Mouse (Mus musculus) neural tube, embryonic 13.5 days (tissue): Measurements from ENCODE around the gene Otogl. TPM values are rescaled to one million over a fixed set of nuclear protein-coding genes. Genes with fewer than 3 reads are reported as not detected.

ENCODE experiments used
- ATAC-seq: fragments of 200-750 bp; cut with Nextera tagmentation; 2 replicates; pipeline ENCODE4 v1.8.0; 2017; ENCODE audit warnings: low read depth, mild to moderate bottlenecking, moderate TSS enrichment, moderate library complexity
- H3K27ac ChIP-seq: fragments of 300-500 bp; sonication (generic); replicated peaks from 2 replicates; pipeline ENCODE4 v1.5.1; 2015; ENCODE audit warnings: moderate library complexity, mild to moderate bottlenecking, inconsistent platforms
- H3K27me3 ChIP-seq: fragments of 300-500 bp; sonication (generic); 2 replicates; pipeline ENCODE4 v1.6.1; 2015; ENCODE audit warnings: mild to moderate bottlenecking, inconsistent platforms
- H3K36me3 ChIP-seq: fragments of 300-500 bp; sonication (generic); 2 replicates; pipeline ENCODE4 v1.6.1; 2015; ENCODE audit warnings: mild to moderate bottlenecking, inconsistent platforms
- H3K4me1 ChIP-seq: fragments of 300-500 bp; sonication (generic); replicated peaks from 2 replicates; pipeline ENCODE4 v1.6.1; 2015; ENCODE audit warnings: inconsistent platforms
- H3K4me2 ChIP-seq: fragments of 300-500 bp; sonication (generic); 2 replicates; pipeline ENCODE4 v1.6.1; 2015; ENCODE audit warnings: inconsistent platforms, mild to moderate bottlenecking, moderate library complexity
- H3K4me3 ChIP-seq: fragments of 300-500 bp; sonication (generic); 2 replicates; pipeline ENCODE4 v1.5.1; 2015; ENCODE audit warnings: mild to moderate bottlenecking, inconsistent platforms
- H3K9ac ChIP-seq: fragments of 300-500 bp; sonication (generic); 2 replicates; pipeline ENCODE4 v1.6.1; 2015; ENCODE audit warnings: moderate library complexity, mild to moderate bottlenecking, inconsistent platforms
- H3K9me3 ChIP-seq: fragments of 300-500 bp; sonication (generic); 2 replicates; pipeline ENCODE4 v1.6.1; 2016; ENCODE audit warnings: inconsistent platforms
- WGBS: fragments of 180-500 bp; shearing (Covaris S2); methylation state at CpG from one replicate; pipeline ENCODE4 v1.1.7; 2015; 5-methylcytosine and 5-hydroxymethylcytosine counted together
- polyA plus RNA-seq: library from polyadenylated mRNA; unstranded; fragments of >200 nt; fragmentation: Nextera tagmentation; extraction: Ambion mirVana; gene quantifications from 2 replicates; pipeline ENCODE4 v1.2.1, GENCODE M21; 2015

Otogl gene
- polyA plus RNA-seq, 1 experiment from 2014 or later, result not detected

- Histone ChIP-seq H3K36me3 (no peaks in the 10 kb centered on the region), H3K4me2 (no peak overlapping the region), H3K9ac (no peak overlapping the region), H3K27me3 (no peaks in the 10 kb centered on the region), H3K27ac (no peak overlapping the region), H3K9me3 (no peaks in the 10 kb centered on the region), H3K4me3 (no peak overlapping the region), H3K4me1 (no peaks in the 10 kb centered on the region)
- ATAC-seq, result no peak
- 81% methylated on average over 2 of the region's 2 CpGs for WGBS
Observed at GRCm38 (mm10) chr10:107779548-107779947, 132.4 kb downstream of the Otogl start.

- ATAC-seq, result no peak
- 78% methylated on average over 1 of the region's 1 CpGs for WGBS
- Histone ChIP-seq H3K9ac (no peak overlapping the region), H3K27ac (no peak overlapping the region), H3K9me3 (no peaks in the 10 kb centered on the region), H3K27me3 (no peaks in the 10 kb centered on the region), H3K36me3 (no peaks in the 10 kb centered on the region), H3K4me1 (no peaks in the 10 kb centered on the region), H3K4me3 (no peak overlapping the region), H3K4me2 (no peak overlapping the region)
Observed at GRCm38 (mm10) chr10:107759624-107760023, 152.3 kb downstream of the Otogl start.

- Histone ChIP-seq H3K4me2 (no peak overlapping the region), H3K4me3 (no peak overlapping the region), H3K27ac (no peak overlapping the region), H3K9ac (no peak overlapping the region), H3K4me1 (peaks cover 13% of the 10 kb centered on the region; the same call in 1 of the 2 replicates), H3K27me3 (no peaks in the 10 kb centered on the region), H3K9me3 (no peaks in the 10 kb centered on the region), H3K36me3 (no peaks in the 10 kb centered on the region)
- no peak for ATAC-seq
- WGBS, result 96% methylated on average over 3 of the region's 3 CpGs
Observed at GRCm38 (mm10) chr10:107753471-107753870, 158.5 kb downstream of the Otogl start.

DNA sequence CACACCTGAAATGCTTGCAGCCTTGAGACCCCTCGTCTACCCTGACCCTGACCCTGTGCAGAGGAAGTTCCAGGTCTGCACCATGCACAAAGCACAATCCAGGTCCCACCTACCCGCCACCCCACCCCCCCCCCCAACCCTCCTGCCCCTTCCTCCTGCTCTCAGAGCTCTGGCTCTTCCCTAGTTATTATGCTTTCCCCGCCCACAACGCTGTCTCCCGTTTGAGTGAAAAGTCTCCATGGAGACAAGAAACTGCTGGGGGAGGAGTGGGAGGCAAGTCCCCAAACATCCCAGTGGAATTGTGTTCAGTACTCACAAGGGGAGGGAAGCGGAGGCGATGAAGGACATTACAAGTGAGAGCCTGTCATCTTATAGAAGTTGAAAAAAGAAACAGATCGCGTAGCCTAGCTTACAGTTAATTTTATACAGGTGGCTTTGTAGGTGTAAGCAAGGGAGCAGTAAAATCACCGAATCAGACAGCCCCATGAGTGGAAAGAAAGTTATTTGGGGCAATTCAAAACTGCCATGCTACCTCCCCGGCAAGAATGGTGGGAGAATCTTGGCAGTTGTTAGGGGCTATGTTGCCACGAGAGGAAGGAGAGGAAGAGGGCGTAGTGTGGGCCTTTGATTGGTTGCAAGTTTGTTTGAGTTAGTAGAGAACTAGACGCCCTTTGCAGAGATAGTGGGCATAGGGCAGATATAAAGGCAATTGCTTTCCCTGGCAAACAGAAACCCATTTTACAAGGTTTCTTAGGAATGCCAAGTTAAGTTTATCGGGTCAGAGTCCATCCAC, 159.4 kb downstream of the Otogl start:
- Histone ChIP-seq H3K4me3 (no peak overlapping the region), H3K9me3 (no peaks in the 10 kb centered on the region), H3K36me3 (no peaks in the 10 kb centered on the region), H3K27me3 (no peaks in the 10 kb centered on the region), H3K4me1 (peaks cover 13% of the 10 kb centered on the region; the same call in 1 of the 2 replicates), H3K9ac (no peak overlapping the region), H3K27ac (no peak overlapping the region), H3K4me2 (peak overlapping the region; percentile 43)
- WGBS, result 21% methylated on average over 15 of the region's 15 CpGs
- ATAC-seq, result peak; percentile 79

- Histone ChIP-seq H3K9me3 (no peaks in the 10 kb centered on the region), H3K27ac (no peak overlapping the region), H3K4me2 (peak overlapping the region; percentile 43), H3K9ac (no peak overlapping the region), H3K4me1 (peaks cover 14% of the 10 kb centered on the region), H3K4me3 (no peak overlapping the region), H3K36me3 (no peaks in the 10 kb centered on the region), H3K27me3 (no peaks in the 10 kb centered on the region)
- no peak; the same call in 1 of the 2 replicates for ATAC-seq
- WGBS, result 41% methylated on average over 6 of the region's 6 CpGs
Observed at GRCm38 (mm10) chr10:107751944-107752343, 160.0 kb downstream of the Otogl start.

DNA sequence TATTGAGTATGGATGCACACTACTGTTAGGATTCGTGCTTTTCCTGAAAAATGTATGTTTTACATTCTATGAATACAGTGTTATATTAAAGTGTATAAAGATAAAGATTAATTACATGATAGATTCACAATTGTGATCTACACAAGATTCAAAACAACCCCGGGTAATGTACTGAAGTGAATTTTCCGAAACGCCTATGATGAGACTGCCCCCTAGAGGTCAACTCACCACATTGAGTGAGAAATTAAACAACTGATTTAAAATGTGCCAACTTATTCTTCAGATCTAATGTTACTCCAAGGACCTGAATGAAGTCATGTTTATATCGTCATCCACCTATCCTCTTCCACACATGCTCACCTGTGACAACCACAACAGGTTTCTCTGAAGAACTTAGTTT, 164.4 kb downstream of the Otogl start:
- no peak for ATAC-seq

GRCm38 (mm10) chr10:107746717-107747116, 165.2 kb downstream of the Otogl start:
- H3K36me3 ChIP-seq, result no peaks in the 10 kb centered on the region
- ATAC-seq, result no peak
- no peak overlapping the region for H3K27ac ChIP-seq
- peaks cover 7% of the 10 kb centered on the region for H3K4me1 ChIP-seq
- 13% methylated on average over 9 of the region's 9 CpGs for WGBS
- H3K27me3 ChIP-seq, result no peaks in the 10 kb centered on the region
- H3K9me3 ChIP-seq, result no peaks in the 10 kb centered on the region
- 0 out of 2 replicates have a peak overlapping the region, but pooled peaks have one; percentile 1 for H3K9ac ChIP-seq
- H3K4me2 ChIP-seq, result peak overlapping the region; percentile 38
- no peak overlapping the region for H3K4me3 ChIP-seq

More for the DNA sequence above, 164.4 kb downstream of the Otogl start:
- Histone ChIP-seq H3K4me2 (no peak overlapping the region), H3K9me3 (no peaks in the 10 kb centered on the region), H3K27ac (no peak overlapping the region), H3K4me3 (no peak overlapping the region), H3K4me1 (peaks cover 15% of the 10 kb centered on the region), H3K36me3 (no peaks in the 10 kb centered on the region), H3K27me3 (no peaks in the 10 kb centered on the region), H3K9ac (no peak overlapping the region)
- 18% methylated on average over 5 of the region's 5 CpGs for WGBS

DNA sequence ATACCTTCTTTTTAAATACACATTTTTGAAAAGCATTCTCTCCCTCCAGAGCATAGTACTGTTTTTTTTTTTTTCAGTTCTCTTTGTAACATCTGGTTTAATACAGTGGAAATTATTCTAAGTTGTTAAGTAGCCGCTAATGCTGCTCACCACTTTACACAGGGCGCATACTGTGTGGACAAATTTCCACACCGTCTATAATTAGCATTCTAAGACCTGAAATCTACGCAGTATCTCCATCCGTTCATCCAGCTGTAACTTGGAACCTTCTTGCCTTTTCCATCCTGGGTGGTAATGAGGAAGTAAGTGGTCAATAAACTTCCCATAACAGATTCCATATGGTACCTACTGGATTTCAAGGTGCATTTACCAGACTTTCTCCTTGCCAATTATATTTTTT, 172.1 kb downstream of the Otogl start:
- Histone ChIP-seq H3K36me3 (no peaks in the 10 kb centered on the region), H3K4me2 (no peak overlapping the region), H3K9ac (no peak overlapping the region), H3K4me1 (no peaks in the 10 kb centered on the region), H3K27me3 (no peaks in the 10 kb centered on the region), H3K27ac (no peak overlapping the region), H3K9me3 (no peaks in the 10 kb centered on the region), H3K4me3 (no peak overlapping the region)
- ATAC-seq, result no peak
- 81% methylated on average over 5 of the region's 5 CpGs for WGBS

DNA sequence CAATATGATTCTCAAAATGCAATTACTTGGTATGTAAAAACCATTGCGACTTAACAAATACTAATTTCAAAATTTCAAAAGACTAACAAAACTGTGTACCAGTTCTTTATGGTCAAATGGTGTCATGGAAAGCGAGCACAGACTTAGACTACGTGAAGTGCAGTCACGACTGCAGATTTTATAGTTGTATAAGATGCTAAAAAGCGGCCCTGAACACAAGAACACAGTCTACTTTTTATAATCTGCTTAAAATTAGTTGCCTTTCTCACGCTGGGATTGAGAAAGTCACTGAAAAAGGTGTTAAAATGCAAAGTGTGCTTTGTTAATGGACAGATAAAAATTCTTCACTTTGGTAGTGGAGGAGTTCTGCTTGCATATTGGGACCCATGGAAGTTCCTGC, 174.2 kb downstream of the Otogl start:
- WGBS, result 88% methylated on average over 6 of the region's 6 CpGs
- Histone ChIP-seq H3K9me3 (no peaks in the 10 kb centered on the region), H3K27me3 (no peaks in the 10 kb centered on the region), H3K36me3 (no peaks in the 10 kb centered on the region), H3K4me1 (no peaks in the 10 kb centered on the region), H3K9ac (no peak overlapping the region), H3K27ac (no peak overlapping the region), H3K4me2 (no peak overlapping the region), H3K4me3 (no peak overlapping the region)
- ATAC-seq, result no peak

- Histone ChIP-seq H3K4me1 (no peaks in the 10 kb centered on the region), H3K27ac (no peak overlapping the region), H3K36me3 (no peaks in the 10 kb centered on the region), H3K9ac (no peak overlapping the region), H3K4me3 (no peak overlapping the region), H3K4me2 (no peak overlapping the region), H3K27me3 (no peaks in the 10 kb centered on the region), H3K9me3 (no peaks in the 10 kb centered on the region)
- 79% methylated on average over 7 of the region's 7 CpGs for WGBS
- ATAC-seq, result no peak
Observed at GRCm38 (mm10) chr10:107735448-107735847, 176.5 kb downstream of the Otogl start.

GRCm38 (mm10) chr10:107734327-107734726, 177.6 kb downstream of the Otogl start:
- Histone ChIP-seq H3K4me2 (no peak overlapping the region), H3K4me1 (no peaks in the 10 kb centered on the region), H3K36me3 (no peaks in the 10 kb centered on the region), H3K4me3 (no peak overlapping the region), H3K9ac (no peak overlapping the region), H3K27ac (no peak overlapping the region), H3K9me3 (no peaks in the 10 kb centered on the region), H3K27me3 (no peaks in the 10 kb centered on the region)
- ATAC-seq, result no peak

DNA sequence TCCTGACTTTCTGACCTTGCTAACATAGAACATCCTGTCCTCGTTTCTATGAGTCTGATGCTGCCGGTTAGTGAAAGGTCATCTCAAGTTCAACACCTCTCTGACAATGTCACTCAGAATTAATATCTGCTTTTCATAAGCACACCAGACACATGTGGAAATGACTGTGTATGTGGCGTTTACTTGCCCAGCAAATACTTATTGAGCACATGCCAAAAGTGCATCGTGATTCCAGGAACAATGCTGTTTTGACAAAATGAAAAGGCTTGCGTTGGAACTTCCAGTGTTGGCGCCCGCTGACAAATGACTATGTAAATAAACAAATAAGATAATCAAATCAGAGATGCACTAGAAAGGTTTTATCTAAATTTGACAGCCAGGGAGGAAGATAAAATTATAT, 186.3 kb downstream of the Otogl start:
- ATAC-seq, result no peak
- H3K36me3 ChIP-seq, result no peaks in the 10 kb centered on the region

GRCm38 (mm10) chr10:107719806-107720205, 192.1 kb downstream of the Otogl start, which contains the start of gene Ptprq:
Gene Ptprq, minus strand, starts transcription at chr10:107720051.
- H3K4me1 ChIP-seq, result no peaks in the 10 kb centered on the region
- no peaks in the 10 kb centered on the region for H3K36me3 ChIP-seq
- 38% methylated on average over 1 of the region's 1 CpGs for WGBS
- H3K9me3 ChIP-seq, result no peaks in the 10 kb centered on the region
- no peak within 1 kb of the TSS for H3K27ac ChIP-seq
- ATAC-seq, result no peak
- no peak within 1 kb of the TSS for H3K4me2 ChIP-seq
- no peak within 1 kb of the TSS for H3K9ac ChIP-seq
- no peaks in the 10 kb centered on the region for H3K27me3 ChIP-seq
- no peak within 1 kb of the TSS for H3K4me3 ChIP-seq

More for the DNA sequence above, 186.3 kb downstream of the Otogl start:
- no peak overlapping the region for H3K4me3 ChIP-seq
- no peak overlapping the region for H3K9ac ChIP-seq
- H3K27me3 ChIP-seq, result no peaks in the 10 kb centered on the region
- WGBS, result 71% methylated on average over 7 of the region's 7 CpGs
- no peaks in the 10 kb centered on the region for H3K4me1 ChIP-seq
- H3K27ac ChIP-seq, result no peak overlapping the region
- H3K4me2 ChIP-seq, result no peak overlapping the region
- no peaks in the 10 kb centered on the region for H3K9me3 ChIP-seq
